Mouse (Mus musculus) midbrain, embryonic 15.5 days (tissue): ENCODE results near the gene 1600012H06Rik. TPM values are rescaled to one million over a fixed set of nuclear protein-coding genes. Genes with fewer than 3 reads are reported as not detected.
"Not testable (repeated sequence)": the region's sequence is repeated elsewhere in the genome, so short reads cannot be mapped to it uniquely, and the experiment has no call there.

Experiments
- ATAC-seq: fragments of 200-750 bp; cut with Nextera tagmentation; replicated peaks from 2 replicates; pipeline ENCODE4 v1.8.0; 2017; ENCODE audit warnings: moderate TSS enrichment
- H3K27ac ChIP-seq: fragments of 300-500 bp; sonication (generic); 2 replicates; pipeline ENCODE4 v1.5.1; 2015; ENCODE audit warnings: mild to moderate bottlenecking, inconsistent platforms
- H3K27me3 ChIP-seq: fragments of 300-500 bp; sonication (generic); replicated peaks from 2 replicates; pipeline ENCODE4 v1.6.1; 2015; ENCODE audit warnings: inconsistent platforms
- H3K36me3 ChIP-seq: fragments of 300-500 bp; sonication (generic); replicated peaks from 2 replicates; pipeline ENCODE4 v1.6.1; 2015; ENCODE audit warnings: inconsistent platforms
- H3K4me1 ChIP-seq: fragments of 300-500 bp; sonication (generic); 2 replicates; pipeline ENCODE4 v1.6.1; 2015; ENCODE audit warnings: inconsistent platforms
- H3K4me2 ChIP-seq: fragments of 300-500 bp; sonication (generic); 2 replicates; pipeline ENCODE4 v1.6.1; 2015; ENCODE audit warnings: inconsistent platforms, mild to moderate bottlenecking, moderate library complexity
- H3K4me3 ChIP-seq: fragments of 300-500 bp; sonication (generic); 2 replicates; pipeline ENCODE4 v1.5.1; 2015; ENCODE audit warnings: mild to moderate bottlenecking, inconsistent platforms
- H3K9ac ChIP-seq: fragments of 300-500 bp; sonication (generic); 2 replicates; pipeline ENCODE4 v1.6.1; 2015; ENCODE audit warnings: mild to moderate bottlenecking, inconsistent platforms
- H3K9me3 ChIP-seq: fragments of 300-500 bp; sonication (generic); 2 replicates; pipeline ENCODE4 v1.6.1; 2016; ENCODE audit warnings: inconsistent platforms
- WGBS: fragments of 180-500 bp; shearing (Covaris S2); methylation state at CpG from one replicate; pipeline ENCODE4 v1.1.7; 2015; ENCODE audit warnings: mixed read lengths; 5-methylcytosine and 5-hydroxymethylcytosine counted together
- polyA plus RNA-seq: library from polyadenylated mRNA; unstranded; fragments of >200 nt; fragmentation: Nextera tagmentation; extraction: Ambion mirVana; gene quantifications from 2 replicates; pipeline ENCODE4 v1.2.1, GENCODE M21; 2015

1600012H06Rik gene
- polyA plus RNA-seq, result 21.1 and 21.9 TPM in 2 replicates

- Histone ChIP-seq H3K4me2 (peak within 1 kb of the TSS; percentile 96), H3K9me3 (no peaks in the 10 kb centered on the region), H3K36me3 (peaks cover 14% of the 10 kb centered on the region; the same call in 1 of the 2 replicates), H3K4me1 (peaks cover 28% of the 10 kb centered on the region), H3K27ac (peak within 1 kb of the TSS; percentile 84), H3K27me3 (no peaks in the 10 kb centered on the region), H3K4me3 (peak within 1 kb of the TSS; percentile 91), H3K9ac (peak within 1 kb of the TSS; percentile 70)
- ATAC-seq, result peak; percentile 99
- under 1% methylated on average over 54 of the region's 54 CpGs for WGBS
Observed at GRCm38 (mm10) chr17:14943009-14943728, at the start of gene 1600012H06Rik, which contains the start of gene Wdr27. Gene 1600012H06Rik, plus strand, starts transcription at chr17:14943184. Gene Wdr27, minus strand, starts transcription at chr17:14943158.

- not testable (repeated sequence) for H3K9me3 ChIP-seq, H3K27me3 ChIP-seq, H3K4me3 ChIP-seq, H3K9ac ChIP-seq, ATAC-seq, H3K27ac ChIP-seq, H3K4me2 ChIP-seq, H3K36me3 ChIP-seq, H3K4me1 ChIP-seq
Observed at GRCm38 (mm10) chr17:14895058-14895457, 47.9 kb upstream of the 1600012H06Rik start.

- H3K27ac ChIP-seq, result no peak overlapping the region
- H3K36me3 ChIP-seq, result no peaks in the 10 kb centered on the region
- H3K9me3 ChIP-seq, result no peaks in the 10 kb centered on the region
- no peak overlapping the region for H3K4me2 ChIP-seq
- H3K9ac ChIP-seq, result no peak overlapping the region
- WGBS, result 81% methylated on average over 1 of the region's 1 CpGs
- no peak overlapping the region for H3K4me3 ChIP-seq
- no peaks in the 10 kb centered on the region for H3K4me1 ChIP-seq
- no peak for ATAC-seq
- H3K27me3 ChIP-seq, result no peaks in the 10 kb centered on the region
Observed at GRCm38 (mm10) chr17:14898972-14899371, 44.0 kb upstream of the 1600012H06Rik start.

- H3K4me3 ChIP-seq, result no peak overlapping the region
- H3K9me3 ChIP-seq, result no peaks in the 10 kb centered on the region
- no peaks in the 10 kb centered on the region for H3K27me3 ChIP-seq
- no peak overlapping the region for H3K4me2 ChIP-seq
- H3K36me3 ChIP-seq, result no peaks in the 10 kb centered on the region
- no peak overlapping the region for H3K9ac ChIP-seq
- 87% methylated on average over 3 of the region's 3 CpGs for WGBS
- ATAC-seq, result no peak
- no peak overlapping the region for H3K27ac ChIP-seq
- H3K4me1 ChIP-seq, result no peaks in the 10 kb centered on the region
Observed at GRCm38 (mm10) chr17:14903212-14903611, 39.8 kb upstream of the 1600012H06Rik start.

- no peaks in the 10 kb centered on the region for H3K27me3 ChIP-seq
- no peak overlapping the region for H3K27ac ChIP-seq
- no peak overlapping the region for H3K4me2 ChIP-seq
- peak; percentile 19; the same call in 1 of the 2 replicates for ATAC-seq
- H3K36me3 ChIP-seq, result no peaks in the 10 kb centered on the region
- H3K4me1 ChIP-seq, result no peaks in the 10 kb centered on the region
- no peak overlapping the region for H3K4me3 ChIP-seq
- 83% methylated on average over 6 of the region's 6 CpGs for WGBS
- no peaks in the 10 kb centered on the region for H3K9me3 ChIP-seq
- no peak overlapping the region for H3K9ac ChIP-seq
Observed at GRCm38 (mm10) chr17:14904206-14904605, 38.8 kb upstream of the 1600012H06Rik start.

- Histone ChIP-seq H3K27ac (no peak overlapping the region), H3K4me3 (no peak overlapping the region), H3K4me1 (no peaks in the 10 kb centered on the region), H3K9ac (no peak overlapping the region), H3K4me2 (no peak overlapping the region), H3K36me3 (no peaks in the 10 kb centered on the region), H3K9me3 (no peaks in the 10 kb centered on the region), H3K27me3 (no peaks in the 10 kb centered on the region)
- WGBS, result 56% methylated on average over 7 of the region's 7 CpGs
- ATAC-seq, result peak; percentile 65
Observed at GRCm38 (mm10) chr17:14904637-14905265, 38.2 kb upstream of the 1600012H06Rik start.

- no peaks in the 10 kb centered on the region for H3K4me1 ChIP-seq
- no peaks in the 10 kb centered on the region for H3K9me3 ChIP-seq
- H3K27ac ChIP-seq, result no peak overlapping the region
- no peaks in the 10 kb centered on the region for H3K36me3 ChIP-seq
- no peaks in the 10 kb centered on the region for H3K27me3 ChIP-seq
- H3K4me3 ChIP-seq, result no peak overlapping the region
- H3K9ac ChIP-seq, result no peak overlapping the region
- no peak for ATAC-seq
- 39% methylated on average over 1 of the region's 1 CpGs for WGBS
- H3K4me2 ChIP-seq, result no peak overlapping the region
Observed at GRCm38 (mm10) chr17:14906611-14907010, 36.4 kb upstream of the 1600012H06Rik start.

- Histone ChIP-seq H3K27me3 (no peaks in the 10 kb centered on the region), H3K9me3 (no peaks in the 10 kb centered on the region), H3K36me3 (no peaks in the 10 kb centered on the region), H3K4me2 (no peak overlapping the region), H3K4me3 (no peak overlapping the region), H3K9ac (no peak overlapping the region), H3K27ac (no peak overlapping the region), H3K4me1 (no peaks in the 10 kb centered on the region)
- no peak for ATAC-seq
- WGBS, result 81% methylated on average over 12 of the region's 12 CpGs
Observed at GRCm38 (mm10) chr17:14907136-14907535, 35.8 kb upstream of the 1600012H06Rik start.

- H3K36me3 ChIP-seq, result no peaks in the 10 kb centered on the region
- no peaks in the 10 kb centered on the region for H3K9me3 ChIP-seq
- no peak for ATAC-seq
- WGBS, result 92% methylated on average over 5 of the region's 5 CpGs
- H3K27me3 ChIP-seq, result no peaks in the 10 kb centered on the region
- H3K4me3 ChIP-seq, result no peak overlapping the region
- H3K4me2 ChIP-seq, result no peak overlapping the region
- no peak overlapping the region for H3K27ac ChIP-seq
- no peak overlapping the region for H3K9ac ChIP-seq
- H3K4me1 ChIP-seq, result no peaks in the 10 kb centered on the region
Observed at GRCm38 (mm10) chr17:14909331-14909730, 33.7 kb upstream of the 1600012H06Rik start.

- Histone ChIP-seq H3K27me3 (no peaks in the 10 kb centered on the region), H3K4me1 (no peaks in the 10 kb centered on the region), H3K27ac (no peak overlapping the region), H3K4me2 (no peak overlapping the region), H3K9me3 (no peaks in the 10 kb centered on the region), H3K9ac (no peak overlapping the region), H3K4me3 (no peak overlapping the region), H3K36me3 (no peaks in the 10 kb centered on the region)
- ATAC-seq, result no peak
- 91% methylated on average over 5 of the region's 5 CpGs for WGBS
Observed at GRCm38 (mm10) chr17:14910771-14911170, 32.2 kb upstream of the 1600012H06Rik start.

GRCm38 (mm10) chr17:14912420-14912819 is 30.6 kb upstream of the 1600012H06Rik start:
- 50% methylated on average over 6 of the region's 6 CpGs for WGBS

GRCm38 (mm10) chr17:14912981-14913380 is 30.0 kb upstream of the 1600012H06Rik start:
- Histone ChIP-seq H3K4me2 (no peak overlapping the region), H3K27ac (no peak overlapping the region), H3K9me3 (no peaks in the 10 kb centered on the region), H3K9ac (no peak overlapping the region), H3K36me3 (no peaks in the 10 kb centered on the region), H3K4me1 (no peaks in the 10 kb centered on the region), H3K27me3 (no peaks in the 10 kb centered on the region), H3K4me3 (no peak overlapping the region)
- ATAC-seq, result no peak
- WGBS, result 91% methylated on average over 8 of the region's 8 CpGs

More at GRCm38 (mm10) chr17:14912420-14912819, 30.6 kb upstream of the 1600012H06Rik start:
- Histone ChIP-seq H3K4me2 (no peak overlapping the region), H3K4me3 (no peak overlapping the region), H3K36me3 (no peaks in the 10 kb centered on the region), H3K4me1 (no peaks in the 10 kb centered on the region), H3K9ac (no peak overlapping the region), H3K27ac (no peak overlapping the region), H3K27me3 (no peaks in the 10 kb centered on the region), H3K9me3 (no peaks in the 10 kb centered on the region)
- no peak for ATAC-seq

GRCm38 (mm10) chr17:14914401-14914800 is 28.6 kb upstream of the 1600012H06Rik start:
- Histone ChIP-seq H3K4me2 (no peak overlapping the region), H3K9me3 (no peaks in the 10 kb centered on the region), H3K36me3 (no peaks in the 10 kb centered on the region), H3K27me3 (no peaks in the 10 kb centered on the region), H3K4me3 (no peak overlapping the region), H3K9ac (no peak overlapping the region), H3K27ac (no peak overlapping the region), H3K4me1 (no peaks in the 10 kb centered on the region)
- ATAC-seq, result no peak
- WGBS, result 89% methylated on average over 4 of the region's 4 CpGs
